Mouse (Mus musculus) intestine, postnatal 0 days (tissue): ENCODE results near the gene Pfkfb1. TPM values are rescaled to one million over a fixed set of nuclear protein-coding genes. Genes with fewer than 3 reads are reported as not detected.

Experiments
- ATAC-seq: fragments of 200-750 bp; cut with Nextera tagmentation; 2 replicates; pipeline ENCODE4 v1.8.0; 2017; ENCODE audit warnings: mild to moderate bottlenecking, moderate TSS enrichment, moderate library complexity
- H3K27ac ChIP-seq: fragments of 300-500 bp; sonication (generic); 2 replicates; pipeline ENCODE4 v1.5.1; 2014; ENCODE audit warnings: mild to moderate bottlenecking, low read depth, low read length, moderate library complexity
- H3K27me3 ChIP-seq: fragments of 300-500 bp; sonication (generic); replicated peaks from 2 replicates; pipeline ENCODE4 v1.6.1; 2014; ENCODE audit warnings: low read length, mixed read lengths; ENCODE audit not compliant: control insufficient read depth, insufficient read depth
- H3K36me3 ChIP-seq: fragments of 300-500 bp; sonication (generic); 2 replicates; pipeline ENCODE4 v1.6.1; 2014; ENCODE audit warnings: mild to moderate bottlenecking, moderate library complexity; ENCODE audit not compliant: control insufficient read depth, insufficient read depth
- H3K4me1 ChIP-seq: fragments of 300-500 bp; sonication (generic); replicated peaks from 2 replicates; pipeline ENCODE4 v1.6.1; 2014; ENCODE audit warnings: antibody characterized with exemption, low read length, mixed read lengths; ENCODE audit not compliant: control insufficient read depth, insufficient read depth
- H3K4me2 ChIP-seq: fragments of 300-500 bp; sonication (generic); replicated peaks from 2 replicates; pipeline ENCODE4 v1.6.1; 2014; ENCODE audit warnings: low read depth, mild to moderate bottlenecking, moderate library complexity
- H3K4me3 ChIP-seq: fragments of 300-500 bp; sonication (generic); 2 replicates; pipeline ENCODE4 v1.5.1; 2014; ENCODE audit warnings: low read depth, low read length
- H3K9ac ChIP-seq: fragments of 300-500 bp; sonication (generic); 2 replicates; pipeline ENCODE4 v1.6.1; 2014; ENCODE audit warnings: mild to moderate bottlenecking, low read depth, low read length
- H3K9me3 ChIP-seq: fragments of 300-500 bp; sonication (generic); 2 replicates; pipeline ENCODE4 v1.6.1; 2016; ENCODE audit warnings: mixed run types; ENCODE audit not compliant: control insufficient read depth
- CTCF ChIP-seq: sonication (generic); IDR thresholded peaks from 2 replicates; pipeline ENCODE4 v1.5.1; 2016; ENCODE audit warnings: low read depth, mild to moderate bottlenecking, control low read depth, antibody characterized with exemption, moderate library complexity
- WGBS: fragments of 180-500 bp; shearing (Covaris S2); extraction: QIAGEN DNeasy Blood & Tissue Kit; methylation state at CpG from one replicate; pipeline ENCODE4 v1.1.7; 2014; 5-methylcytosine and 5-hydroxymethylcytosine counted together
- polyA plus RNA-seq: library from polyadenylated mRNA; unstranded; fragments of >200 nt; fragmentation: Nextera tagmentation; extraction: Ambion mirVana; gene quantifications from 2 replicates; pipeline ENCODE4 v1.2.1, GENCODE M21; 2015

Gene Pfkfb1
- polyA plus RNA-seq, 1 experiment from 2014 or later: 2.7 TPM

GRCm38 (mm10) chrX:150594176-150594575, 6.1 kb downstream of the Pfkfb1 start:
- WGBS: 71% methylated on average over 3 of the region's 3 CpGs

GRCm38 (mm10) chrX:150595016-150595760, 7.2 kb downstream of the Pfkfb1 start:
- Histone ChIP-seq H3K4me2 (no peak overlapping the region), H3K36me3 (no peaks in the 10 kb centered on the region), H3K9ac (no peak overlapping the region), H3K4me3 (no peak overlapping the region), H3K27me3 (no peaks in the 10 kb centered on the region), H3K4me1 (no peaks in the 10 kb centered on the region), H3K27ac (no peak overlapping the region), H3K9me3 (no peaks in the 10 kb centered on the region)
- WGBS: 75% methylated on average over 9 of the region's 9 CpGs
- no peak for TF ChIP-seq CTCF
- no peak for ATAC-seq

More at GRCm38 (mm10) chrX:150594176-150594575, 6.1 kb downstream of the Pfkfb1 start:
- Histone ChIP-seq H3K4me2 (no peak overlapping the region), H3K9ac (no peak overlapping the region), H3K27me3 (no peaks in the 10 kb centered on the region), H3K27ac (no peak overlapping the region), H3K4me1 (no peaks in the 10 kb centered on the region), H3K36me3 (no peaks in the 10 kb centered on the region), H3K4me3 (no peak overlapping the region), H3K9me3 (no peaks in the 10 kb centered on the region)
- no peak for ATAC-seq
- TF ChIP-seq CTCF: no peak

GRCm38 (mm10) chrX:150598882-150599281, 10.9 kb downstream of the Pfkfb1 start:
- H3K27me3 ChIP-seq: no peaks in the 10 kb centered on the region
- H3K9ac ChIP-seq: no peak overlapping the region
- H3K36me3 ChIP-seq: no peaks in the 10 kb centered on the region
- TF ChIP-seq CTCF: no peak
- no peak overlapping the region for H3K27ac ChIP-seq
- H3K4me2 ChIP-seq: no peak overlapping the region
- WGBS: 83% methylated on average over 2 of the region's 2 CpGs
- no peak for ATAC-seq
- no peak overlapping the region for H3K4me3 ChIP-seq
- H3K9me3 ChIP-seq: no peaks in the 10 kb centered on the region
- H3K4me1 ChIP-seq: no peaks in the 10 kb centered on the region

GRCm38 (mm10) chrX:150636421-150636820, 48.4 kb downstream of the Pfkfb1 start:
- no peaks in the 10 kb centered on the region for H3K27me3 ChIP-seq
- no peak overlapping the region for H3K9ac ChIP-seq
- H3K27ac ChIP-seq: no peak overlapping the region
- no peak overlapping the region for H3K4me3 ChIP-seq
- H3K4me2 ChIP-seq: no peak overlapping the region
- no peaks in the 10 kb centered on the region for H3K9me3 ChIP-seq
- no peak for TF ChIP-seq CTCF
- no peaks in the 10 kb centered on the region for H3K4me1 ChIP-seq
- no peaks in the 10 kb centered on the region for H3K36me3 ChIP-seq
- ATAC-seq: no peak
- 65% methylated on average over 1 of the region's 1 CpGs for WGBS

GRCm38 (mm10) chrX:150656122-150656907, 68.3 kb downstream of the Pfkfb1 start:
- H3K27me3 ChIP-seq: 0 out of 2 replicates have a peak, but pooled peaks cover 4% of the 10 kb centered on the region
- WGBS: 49% methylated on average over 33 of the region's 44 CpGs
- no peaks in the 10 kb centered on the region for H3K4me1 ChIP-seq
- peak overlapping the region; percentile 34 for H3K4me3 ChIP-seq
- no peak overlapping the region for H3K27ac ChIP-seq
- H3K4me2 ChIP-seq: peak overlapping the region; percentile 54
- no peaks in the 10 kb centered on the region for H3K36me3 ChIP-seq
- no peaks in the 10 kb centered on the region for H3K9me3 ChIP-seq
- no peak for ATAC-seq
- TF ChIP-seq CTCF: no peak
- no peak overlapping the region for H3K9ac ChIP-seq
